In genomic region chr13:62926479-62926878, GRCm38 (mm10) we compare ENCODE assay signal across 8 mouse cellular contexts. TPM values are rescaled to one million over a fixed set of nuclear protein-coding genes. Genes with fewer than 3 reads are reported as not detected.
DNase-seq lines count a peak whose midpoint lies in the region; ATAC-seq lines count a peak whose summit lies in the region.

No protein-coding gene starts in this region.

- peak; percentile 49 for DNase-seq in hindbrain, embryonic 11.5 days (ENCODE audit: low spot score)
- peak; percentile 51 for DNase-seq in Muller cell, postnatal 12 days (ENCODE audit: inconsistent ontology term)
- DNase-seq in cerebellum, postnatal 14 days: peak; percentile 25 to 35
- DNase-seq in heart, postnatal 4 days: peak; percentile 75
- peak; percentile 20 to 25 for DNase-seq in layer of hippocampus, postnatal 36 days
- DNase-seq in urinary bladder, postnatal 25 days (ENCODE audit: low spot score): peak; percentile 48

- no peaks in the 10 kb centered on the region for H3K4me1 ChIP-seq in hindbrain, embryonic 11.5 days (replicated peaks; ENCODE audit: control insufficient read depth, insufficient read depth, low read length)
- no peaks in the 10 kb centered on the region for H3K4me1 ChIP-seq in hindbrain, embryonic 13.5 days (replicated peaks)
- no peaks in the 10 kb centered on the region for H3K4me1 ChIP-seq in midbrain, embryonic 13.5 days (replicated peaks)

- no peak overlapping the region for H3K4me2 ChIP-seq in hindbrain, embryonic 11.5 days (replicated peaks; ENCODE audit: low read depth, low read length)
- no peak overlapping the region for H3K4me2 ChIP-seq in hindbrain, embryonic 13.5 days
- H3K4me2 ChIP-seq in midbrain, embryonic 13.5 days (replicated peaks): no peak overlapping the region

- no peaks in the 10 kb centered on the region for H3K36me3 ChIP-seq in hindbrain, embryonic 11.5 days (ENCODE audit: control insufficient read depth, insufficient read depth, low read length)
- no peaks in the 10 kb centered on the region for H3K36me3 ChIP-seq in hindbrain, embryonic 13.5 days
- no peaks in the 10 kb centered on the region for H3K36me3 ChIP-seq in midbrain, embryonic 13.5 days

- H3K27ac ChIP-seq in hindbrain, embryonic 11.5 days (ENCODE audit: low read depth, low read length): no peak overlapping the region
- H3K27ac ChIP-seq in hindbrain, embryonic 13.5 days: no peak overlapping the region
- H3K27ac ChIP-seq in midbrain, embryonic 13.5 days: no peak overlapping the region

- no peak for ATAC-seq in hindbrain, embryonic 11.5 days (ENCODE audit: low FRiP score)
- no peak for ATAC-seq in hindbrain, embryonic 13.5 days (ENCODE audit: low FRiP score)
- ATAC-seq in midbrain, embryonic 13.5 days: 0 out of 2 replicates have a peak, but pooled peaks have one; percentile 37

- H3K27me3 ChIP-seq in hindbrain, embryonic 11.5 days (ENCODE audit: control insufficient read depth, insufficient read depth, low read length): no peaks in the 10 kb centered on the region
- no peaks in the 10 kb centered on the region for H3K27me3 ChIP-seq in hindbrain, embryonic 13.5 days
- no peaks in the 10 kb centered on the region for H3K27me3 ChIP-seq in midbrain, embryonic 13.5 days

- H3K4me3 ChIP-seq in hindbrain, embryonic 11.5 days (ENCODE audit: low read depth, low read length): no peak overlapping the region
- H3K4me3 ChIP-seq in hindbrain, embryonic 13.5 days: no peak overlapping the region
- H3K4me3 ChIP-seq in midbrain, embryonic 13.5 days (replicated peaks): no peak overlapping the region

- WGBS in hindbrain, embryonic 11.5 days: 64% methylated on average over 1 of the region's 1 CpGs
- 77% methylated on average over 1 of the region's 1 CpGs for WGBS in hindbrain, embryonic 13.5 days
- WGBS in midbrain, embryonic 13.5 days: 85% methylated on average over 1 of the region's 1 CpGs

- H3K9me3 ChIP-seq in hindbrain, embryonic 11.5 days (ENCODE audit: control insufficient read depth, low read length): no peaks in the 10 kb centered on the region
- H3K9me3 ChIP-seq in hindbrain, embryonic 13.5 days: no peaks in the 10 kb centered on the region
- H3K9me3 ChIP-seq in midbrain, embryonic 13.5 days: no peaks in the 10 kb centered on the region

- no peak overlapping the region for H3K9ac ChIP-seq in hindbrain, embryonic 11.5 days (ENCODE audit: low read depth, low read length)
- H3K9ac ChIP-seq in hindbrain, embryonic 13.5 days: no peak overlapping the region
- H3K9ac ChIP-seq in midbrain, embryonic 13.5 days (replicated peaks): no peak overlapping the region

RNA-seq across cellular contexts. Expression of gene 2010111I01Rik, which starts 38.2 kb away (rescaled TPM):
- 41.9 and 46.2 TPM in 2 replicates for polyA plus RNA-seq in hindbrain, embryonic 11.5 days (2014; fragmentation: Nextera tagmentation; extraction: Ambion mirVana)
- 35.7 and 36.5 TPM in 2 replicates for polyA plus RNA-seq in hindbrain, embryonic 13.5 days (2015; fragmentation: Nextera tagmentation; extraction: Ambion mirVana)
- total RNA-seq in heart, postnatal 4 days (2021): 100 to 1,000 TPM; 154 to 174 TPM
- 10 to 100 TPM; 76.8 to 92.7 TPM for total RNA-seq in layer of hippocampus, postnatal 36 days (2021)
- 28.4 and 28.6 TPM in 2 replicates for polyA plus RNA-seq in midbrain, embryonic 13.5 days (2015; fragmentation: Nextera tagmentation; extraction: Ambion mirVana)

RNA-seq across cellular contexts. Expression of gene Fbp1, which starts 38.4 kb away (rescaled TPM):
- polyA plus RNA-seq in hindbrain, embryonic 11.5 days (2014; fragmentation: Nextera tagmentation; extraction: Ambion mirVana): not detected in 2 replicates
- 0.35 and 0.70 TPM in 2 replicates for polyA plus RNA-seq in hindbrain, embryonic 13.5 days (2015; fragmentation: Nextera tagmentation; extraction: Ambion mirVana)
- total RNA-seq in heart, postnatal 4 days (2021): under 1 TPM in 1 of 2 experiments, not detected in 1; 0.64 TPM
- under 1 TPM in 1 of 2 experiments, not detected in 1; 0.40 TPM for total RNA-seq in layer of hippocampus, postnatal 36 days (2021)
- polyA plus RNA-seq in midbrain, embryonic 13.5 days (2015; fragmentation: Nextera tagmentation; extraction: Ambion mirVana): not detected in 2 replicates

Comparison
In these comparisons a context has a peak if more than half of its experiments do, and no peak if none do; other contexts are left out.
1. DNase-seq: peak in every context shown above with its lines; median percentile 75 in heart, postnatal 4 days; 51 in Muller cell, postnatal 12 days; 49 in hindbrain, embryonic 11.5 days; 48 in urinary bladder, postnatal 25 days; 30 in cerebellum, postnatal 14 days; 22 in layer of hippocampus, postnatal 36 days.